Mouse (Mus musculus) forebrain, embryonic 14.5 days (tissue): ENCODE measurements around the gene Ugt2a2. TPM values are rescaled to one million over a fixed set of nuclear protein-coding genes. Genes with fewer than 3 reads are reported as not detected.
"Not testable (repeated sequence)": the region's sequence is repeated elsewhere in the genome, so short reads cannot be mapped to it uniquely, and the experiment has no call there.

Source experiments
- ATAC-seq: fragments of 200-750 bp; cut with Nextera tagmentation; 2 replicates; pipeline ENCODE4 v1.8.0; 2017; ENCODE audit warnings: mild to moderate bottlenecking, moderate library complexity
- DNase-seq: peaks from one replicate; pipeline ENCODE4 v3.0.0-alpha.2; 2015; ENCODE audit warnings: low spot score
- H3K27ac ChIP-seq: fragments of 300-500 bp; sonication (generic); 2 replicates; pipeline ENCODE4 v1.5.1; 2014; ENCODE audit warnings: low read depth, mild to moderate bottlenecking, control low read depth, low read length, moderate library complexity
- H3K27me3 ChIP-seq: fragments of 300-500 bp; sonication (generic); replicated peaks from 2 replicates; pipeline ENCODE4 v1.6.1; 2014; ENCODE audit warnings: low read length, control low read depth, mixed read lengths; ENCODE audit not compliant: control insufficient read depth, insufficient read depth
- H3K36me3 ChIP-seq: fragments of 300-500 bp; sonication (generic); 2 replicates; pipeline ENCODE4 v1.6.1; 2014; ENCODE audit warnings: low read length, control low read depth; ENCODE audit not compliant: control insufficient read depth, insufficient read depth
- H3K4me1 ChIP-seq: fragments of 300-500 bp; sonication (generic); 2 replicates; pipeline ENCODE4 v1.6.1; 2014; ENCODE audit warnings: antibody characterized with exemption, low read length, control low read depth; ENCODE audit not compliant: control insufficient read depth, insufficient read depth
- H3K4me2 ChIP-seq: fragments of 300-500 bp; sonication (generic); 2 replicates; pipeline ENCODE4 v1.6.1; 2014; ENCODE audit warnings: mild to moderate bottlenecking, control low read depth, low read length
- H3K4me3 ChIP-seq: fragments of 300-500 bp; sonication (generic); 2 replicates; pipeline ENCODE4 v1.5.1; 2014; ENCODE audit warnings: low read depth, low read length, control low read depth
- H3K9ac ChIP-seq: fragments of 300-500 bp; sonication (generic); 2 replicates; pipeline ENCODE4 v1.6.1; 2014; ENCODE audit warnings: mild to moderate bottlenecking, low read length, control low read depth, moderate library complexity
- H3K9me3 ChIP-seq: fragments of 300-500 bp; sonication (generic); replicated peaks from 2 replicates; pipeline ENCODE4 v1.6.1; 2016; ENCODE audit warnings: low read length, control low read depth, mixed read lengths; ENCODE audit not compliant: control insufficient read depth
- WGBS: fragments of 180-500 bp; shearing (Covaris S2); extraction: QIAGEN DNeasy Blood & Tissue Kit; methylation state at CpG from one replicate; pipeline ENCODE4 v1.1.7; 2014; 5-methylcytosine and 5-hydroxymethylcytosine counted together
- polyA plus RNA-seq: library from polyadenylated mRNA; unstranded; fragments of >200 nt; fragmentation: Nextera tagmentation; extraction: Ambion mirVana; gene quantifications from 2 replicates; pipeline ENCODE4 v1.2.1, GENCODE M21; 2014

Gene Ugt2a2
- polyA plus RNA-seq, 1 experiment from 2014 or later: not detected

GRCm38 (mm10) chr5:87457701-87458100, 24.4 kb downstream of the Ugt2a2 start:
- no peak overlapping the region for H3K9ac ChIP-seq
- H3K36me3 ChIP-seq: no peaks in the 10 kb centered on the region
- H3K4me2 ChIP-seq: no peak overlapping the region
- H3K4me1 ChIP-seq: no peaks in the 10 kb centered on the region
- no peak for ATAC-seq
- DNase-seq: no peak
- H3K27me3 ChIP-seq: no peaks in the 10 kb centered on the region
- H3K9me3 ChIP-seq: no peaks in the 10 kb centered on the region
- no peak overlapping the region for H3K4me3 ChIP-seq
- H3K27ac ChIP-seq: no peak overlapping the region

GRCm38 (mm10) chr5:87456216-87456850, 25.7 kb downstream of the Ugt2a2 start:
- H3K9ac ChIP-seq: no peak overlapping the region
- no peaks in the 10 kb centered on the region for H3K9me3 ChIP-seq
- H3K4me2 ChIP-seq: no peak overlapping the region
- no peaks in the 10 kb centered on the region for H3K27me3 ChIP-seq
- no peak for ATAC-seq
- no peak overlapping the region for H3K27ac ChIP-seq
- H3K4me1 ChIP-seq: no peaks in the 10 kb centered on the region
- DNase-seq: no peak
- H3K4me3 ChIP-seq: no peak overlapping the region
- H3K36me3 ChIP-seq: no peaks in the 10 kb centered on the region
- 95% methylated on average over 3 of the region's 3 CpGs for WGBS

- no peak for DNase-seq
- ATAC-seq: no peak
- no peaks in the 10 kb centered on the region for H3K36me3 ChIP-seq
- H3K4me3 ChIP-seq: no peak overlapping the region
- no peak overlapping the region for H3K4me2 ChIP-seq
- no peak overlapping the region for H3K9ac ChIP-seq
- H3K4me1 ChIP-seq: no peaks in the 10 kb centered on the region
- no peaks in the 10 kb centered on the region for H3K9me3 ChIP-seq
- H3K27me3 ChIP-seq: no peaks in the 10 kb centered on the region
- no peak overlapping the region for H3K27ac ChIP-seq
These were observed 26.5 kb downstream of the Ugt2a2 start for GRCm38 (mm10) chr5:87455519-87455918.

GRCm38 (mm10) chr5:87452514-87452913, 29.5 kb downstream of the Ugt2a2 start:
- H3K9ac ChIP-seq, H3K36me3 ChIP-seq, H3K4me3 ChIP-seq, H3K4me1 ChIP-seq, ATAC-seq, H3K27ac ChIP-seq, H3K4me2 ChIP-seq, H3K27me3 ChIP-seq, DNase-seq, H3K9me3 ChIP-seq: not testable (repeated sequence)
- 74% methylated on average over 4 of the region's 5 CpGs for WGBS

GRCm38 (mm10) chr5:87436264-87436663, 45.8 kb downstream of the Ugt2a2 start:
- no peak overlapping the region for H3K9ac ChIP-seq
- H3K4me3 ChIP-seq: no peak overlapping the region

GRCm38 (mm10) chr5:87425676-87426075, 56.4 kb downstream of the Ugt2a2 start:
- Histone ChIP-seq H3K4me3 (no peak overlapping the region), H3K27me3 (no peaks in the 10 kb centered on the region), H3K4me1 (no peaks in the 10 kb centered on the region), H3K9me3 (no peaks in the 10 kb centered on the region), H3K9ac (no peak overlapping the region), H3K27ac (no peak overlapping the region), H3K36me3 (no peaks in the 10 kb centered on the region), H3K4me2 (no peak overlapping the region)
- ATAC-seq: no peak
- DNase-seq: no peak
- 85% methylated on average over 3 of the region's 3 CpGs for WGBS

More at GRCm38 (mm10) chr5:87436264-87436663, 45.8 kb downstream of the Ugt2a2 start:
- WGBS: 47% methylated on average over 3 of the region's 3 CpGs
- DNase-seq (peak; percentile 28), ATAC-seq (no peak)
- H3K27ac ChIP-seq: no peak overlapping the region
- H3K4me2 ChIP-seq: no peak overlapping the region
- H3K4me1 ChIP-seq: no peaks in the 10 kb centered on the region
- H3K27me3 ChIP-seq: no peaks in the 10 kb centered on the region
- no peaks in the 10 kb centered on the region for H3K9me3 ChIP-seq
- no peaks in the 10 kb centered on the region for H3K36me3 ChIP-seq

- not testable (repeated sequence) for H3K9me3 ChIP-seq, H3K36me3 ChIP-seq, H3K9ac ChIP-seq, DNase-seq, H3K27ac ChIP-seq, H3K4me2 ChIP-seq, H3K27me3 ChIP-seq, H3K4me1 ChIP-seq, ATAC-seq, H3K4me3 ChIP-seq
- 95% methylated on average over 1 of the region's 2 CpGs for WGBS
These were observed 58.0 kb downstream of the Ugt2a2 start, which contains the start of gene Ugt2b38 for GRCm38 (mm10) chr5:87424041-87424440. Gene Ugt2b38, minus strand, starts transcription at chr5:87424203.

Other genes starting within 250 kb of the Ugt2a2 start
- not detected in 2 replicates for gene Ugt2b37, start 227.5 kb downstream of the Ugt2a2 start, polyA plus RNA-seq
- not detected in 2 replicates for gene Ugt2a3, start 145.1 kb downstream of the Ugt2a2 start, polyA plus RNA-seq
- not detected in 2 replicates for gene Ugt2b38, start 58.1 kb downstream of the Ugt2a2 start, polyA plus RNA-seq
- gene Gm43638, start 4.5 kb upstream of the Ugt2a2 start, polyA plus RNA-seq: not detected in 2 replicates
- gene Ugt2a1, start 8.6 kb upstream of the Ugt2a2 start, polyA plus RNA-seq: not detected in 2 replicates
- not detected in 2 replicates for gene Sult1b1, start 55.9 kb upstream of the Ugt2a2 start, polyA plus RNA-seq
- not detected in 2 replicates for gene Sult1d1, start 86.8 kb upstream of the Ugt2a2 start, polyA plus RNA-seq
- not detected in 2 replicates for gene Sult1e1, start 109.3 kb upstream of the Ugt2a2 start, polyA plus RNA-seq
- not detected in 2 replicates for gene Csn1s1, start 183.9 kb upstream of the Ugt2a2 start, polyA plus RNA-seq
- gene Csn2, start 217.4 kb upstream of the Ugt2a2 start, polyA plus RNA-seq: not detected in 2 replicates